Mouse (Mus musculus): Measurements from ENCODE around the gene Aebp1. TPM values are rescaled to one million over a fixed set of nuclear protein-coding genes. Genes with fewer than 3 reads are reported as not detected.
A peak's percentile ranks its signal among the peaks of the same experiment; 100 is the strongest.

Gene Aebp1
- polyA plus RNA-seq, 1 experiment from 2014 or later: 32.9 TPM

DNA sequence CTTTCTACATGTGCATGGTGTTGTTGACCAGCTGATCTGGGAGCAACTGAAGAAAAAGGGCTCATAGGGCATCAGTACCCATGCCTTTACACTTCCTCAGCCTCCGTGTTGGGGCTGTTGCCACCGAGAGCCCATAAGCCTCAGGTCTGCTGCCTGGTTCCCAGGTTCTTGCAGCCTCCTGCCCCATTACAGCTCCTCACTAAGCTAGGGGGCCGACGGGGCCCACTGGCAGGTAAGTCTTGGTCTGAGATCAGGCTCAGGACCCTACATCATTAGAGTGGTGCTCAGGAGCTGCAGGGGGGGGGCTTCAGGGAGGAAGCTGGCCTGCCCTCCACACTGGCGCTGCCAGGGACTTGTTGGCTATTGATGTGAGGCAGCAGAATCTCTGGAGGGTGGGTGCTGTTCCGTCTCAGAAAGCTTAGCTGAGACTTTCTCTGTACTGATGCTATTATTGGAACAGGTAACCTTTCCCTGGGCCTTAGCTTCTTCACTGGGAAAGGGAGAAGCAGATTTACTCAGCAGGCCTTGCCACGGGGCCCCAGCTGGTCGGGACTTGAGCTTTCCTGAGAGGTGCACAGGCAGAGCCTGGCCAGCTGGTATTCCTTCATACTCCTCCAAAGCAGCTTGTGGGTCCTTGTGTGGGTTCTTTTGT lies 5.1 kb upstream of the Aebp1 start:
- ATAC-seq (ENCODE audit: insufficient number of reproducible peaks, insufficient read depth, low FRiP score, low TSS enrichment, low read depth): no peak
- H3K4me2 ChIP-seq: no peak overlapping the region
- H3K4me3 ChIP-seq: no peak overlapping the region
- no peak overlapping the region for H3K9ac ChIP-seq
- H3K27ac ChIP-seq: peak overlapping the region; percentile 81
- 73% methylated on average over 8 of the region's 8 CpGs for WGBS
- peaks cover 21% of the 10 kb centered on the region for H3K27me3 ChIP-seq
- 0 out of 2 replicates have a peak, but pooled peaks cover 2% of the 10 kb centered on the region for H3K9me3 ChIP-seq
- no peaks in the 10 kb centered on the region for H3K36me3 ChIP-seq
- peaks cover 31% of the 10 kb centered on the region for H3K4me1 ChIP-seq

DNA sequence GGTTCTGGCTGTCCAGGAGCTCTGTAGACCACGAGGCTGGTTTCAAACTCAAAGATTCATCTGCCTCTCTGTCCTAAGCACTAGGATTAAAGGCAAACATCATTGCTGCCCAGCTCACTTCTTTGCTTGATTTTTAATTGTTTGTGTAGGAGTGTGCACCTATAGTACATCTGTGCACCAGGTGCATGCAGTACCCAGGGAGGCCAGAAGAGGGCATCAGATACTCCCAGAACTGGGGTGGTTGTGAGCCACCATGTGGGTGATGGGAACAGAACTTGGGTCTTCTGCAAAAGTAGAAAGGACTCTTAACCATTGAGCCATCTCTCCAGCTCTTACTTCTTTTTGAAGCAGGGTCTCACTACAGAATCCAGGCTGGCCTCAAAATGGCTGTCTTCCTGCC lies 3.0 kb upstream of the Aebp1 start:
- H3K36me3 ChIP-seq: 0 out of 2 replicates have a peak, but pooled peaks cover 2% of the 10 kb centered on the region
- no peak overlapping the region for H3K4me3 ChIP-seq
- H3K9me3 ChIP-seq: 0 out of 2 replicates have a peak, but pooled peaks cover 2% of the 10 kb centered on the region
- no peak overlapping the region for H3K9ac ChIP-seq
- H3K4me2 ChIP-seq: no peak overlapping the region
- no peak overlapping the region for H3K27ac ChIP-seq
- WGBS: 86% methylated on average over 1 of the region's 1 CpGs
- peaks cover 34% of the 10 kb centered on the region for H3K27me3 ChIP-seq
- H3K4me1 ChIP-seq: peaks cover 43% of the 10 kb centered on the region
- no peak for ATAC-seq (ENCODE audit: insufficient number of reproducible peaks, insufficient read depth, low FRiP score, low TSS enrichment, low read depth)

GRCm38 (mm10) chr11:5859883-5860550 lies 1.7 kb upstream of the Aebp1 start:
- Histone ChIP-seq H3K27me3 (peaks cover 34% of the 10 kb centered on the region), H3K36me3 (peaks cover 12% of the 10 kb centered on the region; the same call in 1 of the 2 replicates), H3K4me1 (peaks cover 43% of the 10 kb centered on the region), H3K4me2 (no peak overlapping the region), H3K9me3 (0 out of 2 replicates have a peak, but pooled peaks cover 2% of the 10 kb centered on the region), H3K9ac (no peak overlapping the region), H3K27ac (no peak overlapping the region), H3K4me3 (no peak overlapping the region)
- ATAC-seq (ENCODE audit: insufficient number of reproducible peaks, insufficient read depth, low FRiP score, low TSS enrichment, low read depth): no peak
- 83% methylated on average over 13 of the region's 13 CpGs for WGBS

DNA sequence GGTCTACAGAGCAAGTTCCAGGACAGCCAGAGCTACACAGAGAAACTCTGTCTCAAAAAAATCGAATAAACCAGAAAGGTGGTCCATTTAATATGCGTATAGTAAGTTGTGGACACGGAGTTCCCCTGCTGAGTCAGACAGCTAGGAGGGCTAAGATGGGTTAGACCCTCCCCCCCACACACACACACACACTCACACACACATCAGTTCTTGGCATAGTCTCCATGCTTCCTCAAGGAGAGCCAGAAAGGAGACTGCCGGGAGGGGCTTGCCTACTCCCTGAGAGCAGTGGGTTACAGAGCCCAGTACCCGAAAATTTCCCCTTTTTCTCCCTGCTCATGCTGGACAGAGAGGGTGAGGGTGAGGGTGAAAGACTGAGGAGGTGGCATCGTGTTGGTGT lies 1.1 kb upstream of the Aebp1 start:
- no peak for ATAC-seq (ENCODE audit: insufficient number of reproducible peaks, insufficient read depth, low FRiP score, low TSS enrichment, low read depth)
- H3K36me3 ChIP-seq: peaks cover 18% of the 10 kb centered on the region
- peaks cover 39% of the 10 kb centered on the region for H3K4me1 ChIP-seq
- peaks cover 34% of the 10 kb centered on the region for H3K27me3 ChIP-seq
- H3K9me3 ChIP-seq: 0 out of 2 replicates have a peak, but pooled peaks cover 2% of the 10 kb centered on the region
- H3K4me2 ChIP-seq: no peak overlapping the region
- 69% methylated on average over 6 of the region's 6 CpGs for WGBS
- no peak overlapping the region for H3K27ac ChIP-seq
- no peak overlapping the region for H3K9ac ChIP-seq
- H3K4me3 ChIP-seq: no peak overlapping the region

- H3K9me3 ChIP-seq: 0 out of 2 replicates have a peak, but pooled peaks cover 2% of the 10 kb centered on the region
- 21% methylated on average over 15 of the region's 15 CpGs for WGBS
- peaks cover 29% of the 10 kb centered on the region for H3K4me1 ChIP-seq
- H3K4me3 ChIP-seq: peak overlapping the region; percentile 53
- H3K9ac ChIP-seq: peak overlapping the region; percentile 77
- peaks cover 27% of the 10 kb centered on the region for H3K36me3 ChIP-seq
- H3K27ac ChIP-seq: 0 out of 2 replicates have a peak overlapping the region, but pooled peaks have one; percentile 22
- H3K27me3 ChIP-seq: peaks cover 34% of the 10 kb centered on the region
- H3K4me2 ChIP-seq: peak overlapping the region; percentile 86
- ATAC-seq (ENCODE audit: insufficient number of reproducible peaks, insufficient read depth, low FRiP score, low TSS enrichment, low read depth): no peak
These were observed 803 bp downstream of the Aebp1 start for GRCm38 (mm10) chr11:5862394-5863105.

DNA sequence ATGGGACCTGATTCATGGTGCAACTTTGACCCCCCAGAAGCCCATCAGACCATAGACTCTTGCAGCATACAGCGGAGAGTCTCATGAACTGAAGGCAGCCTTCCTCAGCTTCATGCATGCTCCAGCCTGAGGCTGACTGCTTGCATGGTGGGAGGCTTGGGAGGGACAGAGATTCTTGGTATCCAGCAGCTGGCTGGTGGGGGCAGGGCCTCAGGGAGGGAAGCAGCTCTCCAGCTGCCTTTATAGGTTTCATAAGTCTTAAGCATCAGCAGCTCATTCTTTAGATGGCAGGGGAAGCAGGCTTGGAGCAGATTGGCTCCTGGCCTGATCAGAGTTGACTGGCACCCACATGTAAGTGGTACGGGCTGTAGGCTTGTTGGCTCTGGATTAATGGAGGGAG lies 5.4 kb downstream of the Aebp1 start:
- Histone ChIP-seq H3K9me3 (no peaks in the 10 kb centered on the region), H3K36me3 (peaks cover 73% of the 10 kb centered on the region), H3K27me3 (0 out of 2 replicates have a peak, but pooled peaks cover 7% of the 10 kb centered on the region), H3K4me1 (peaks cover 12% of the 10 kb centered on the region), H3K4me2 (no peak overlapping the region), H3K4me3 (no peak overlapping the region), H3K9ac (no peak overlapping the region), H3K27ac (no peak overlapping the region)
- WGBS: 73% methylated on average over 2 of the region's 2 CpGs
- no peak for ATAC-seq (ENCODE audit: insufficient number of reproducible peaks, insufficient read depth, low FRiP score, low TSS enrichment, low read depth)

DNA sequence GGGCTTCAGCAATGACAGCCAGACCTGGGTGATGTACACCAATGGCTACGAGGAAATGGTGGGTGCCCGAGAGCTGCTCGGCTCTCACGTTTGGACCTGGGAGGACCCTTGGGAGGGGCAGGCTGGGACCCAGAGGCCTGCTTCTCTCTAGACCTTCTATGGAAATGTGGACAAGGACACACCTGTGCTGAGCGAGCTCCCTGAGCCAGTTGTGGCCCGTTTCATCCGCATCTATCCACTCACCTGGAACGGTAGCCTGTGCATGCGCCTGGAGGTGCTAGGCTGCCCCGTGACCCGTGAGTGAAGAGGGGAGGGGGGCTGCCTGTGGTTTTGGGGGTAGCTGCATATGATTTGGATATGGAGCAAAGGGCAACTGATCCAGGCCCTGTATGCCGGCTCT lies 6.6 kb downstream of the Aebp1 start:
- H3K9ac ChIP-seq: no peak overlapping the region
- no peak overlapping the region for H3K4me3 ChIP-seq
- no peak overlapping the region for H3K4me2 ChIP-seq
- peaks cover 85% of the 10 kb centered on the region for H3K36me3 ChIP-seq
- no peaks in the 10 kb centered on the region for H3K9me3 ChIP-seq
- no peak for ATAC-seq (ENCODE audit: insufficient number of reproducible peaks, insufficient read depth, low FRiP score, low TSS enrichment, low read depth)
- WGBS: 90% methylated on average over 12 of the region's 12 CpGs
- no peaks in the 10 kb centered on the region for H3K27me3 ChIP-seq
- peaks cover under 1% of the 10 kb centered on the region; the same call in 1 of the 2 replicates for H3K4me1 ChIP-seq
- H3K27ac ChIP-seq: no peak overlapping the region

GRCm38 (mm10) chr11:5869331-5869730 lies 7.6 kb downstream of the Aebp1 start:
- 95% methylated on average over 16 of the region's 16 CpGs for WGBS
- no peaks in the 10 kb centered on the region for H3K27me3 ChIP-seq
- no peak overlapping the region for H3K4me2 ChIP-seq
- H3K27ac ChIP-seq: no peak overlapping the region
- H3K9me3 ChIP-seq: no peaks in the 10 kb centered on the region
- H3K4me1 ChIP-seq: no peaks in the 10 kb centered on the region
- no peak overlapping the region for H3K4me3 ChIP-seq
- H3K36me3 ChIP-seq: peaks cover 89% of the 10 kb centered on the region
- no peak for ATAC-seq (ENCODE audit: insufficient number of reproducible peaks, insufficient read depth, low FRiP score, low TSS enrichment, low read depth)
- no peak overlapping the region for H3K9ac ChIP-seq

DNA sequence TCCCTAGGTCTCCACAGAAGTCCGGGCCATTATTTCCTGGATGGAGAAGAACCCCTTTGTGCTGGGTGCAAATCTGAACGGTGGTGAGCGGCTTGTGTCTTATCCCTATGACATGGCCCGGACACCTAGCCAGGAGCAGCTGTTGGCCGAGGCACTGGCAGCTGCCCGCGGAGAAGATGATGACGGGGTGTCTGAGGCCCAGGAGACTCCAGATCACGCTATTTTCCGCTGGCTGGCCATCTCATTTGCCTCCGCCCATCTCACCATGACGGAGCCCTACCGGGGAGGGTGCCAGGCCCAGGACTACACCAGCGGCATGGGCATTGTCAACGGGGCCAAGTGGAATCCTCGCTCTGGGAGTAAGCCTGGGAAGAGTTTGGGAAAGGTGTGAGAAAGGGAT lies 8.3 kb downstream of the Aebp1 start:
- 91% methylated on average over 16 of the region's 16 CpGs for WGBS
- H3K9me3 ChIP-seq: no peaks in the 10 kb centered on the region
- no peak overlapping the region for H3K4me2 ChIP-seq
- ATAC-seq (ENCODE audit: insufficient number of reproducible peaks, insufficient read depth, low FRiP score, low TSS enrichment, low read depth): no peak
- no peaks in the 10 kb centered on the region for H3K27me3 ChIP-seq
- peaks cover 89% of the 10 kb centered on the region for H3K36me3 ChIP-seq
- no peak overlapping the region for H3K9ac ChIP-seq
- H3K4me1 ChIP-seq: no peaks in the 10 kb centered on the region
- H3K4me3 ChIP-seq: no peak overlapping the region
- H3K27ac ChIP-seq: no peak overlapping the region

GRCm38 (mm10) chr11:5872707-5873106 lies 11.0 kb downstream of the Aebp1 start:
- H3K27me3 ChIP-seq: no peaks in the 10 kb centered on the region
- H3K36me3 ChIP-seq: peaks cover 89% of the 10 kb centered on the region
- H3K27ac ChIP-seq: no peak overlapping the region
- H3K4me2 ChIP-seq: no peak overlapping the region
- H3K4me1 ChIP-seq: peaks cover 16% of the 10 kb centered on the region
- 94% methylated on average over 11 of the region's 11 CpGs for WGBS
- no peak for ATAC-seq (ENCODE audit: insufficient number of reproducible peaks, insufficient read depth, low FRiP score, low TSS enrichment, low read depth)
- H3K9me3 ChIP-seq: no peaks in the 10 kb centered on the region
- H3K9ac ChIP-seq: no peak overlapping the region
- H3K4me3 ChIP-seq: no peak overlapping the region

GRCm38 (mm10) chr11:5873192-5873591 lies 11.4 kb downstream of the Aebp1 start:
- Histone ChIP-seq H3K9ac (no peak overlapping the region), H3K36me3 (peaks cover 84% of the 10 kb centered on the region), H3K27ac (no peak overlapping the region), H3K4me1 (peaks cover 16% of the 10 kb centered on the region), H3K4me3 (no peak overlapping the region), H3K9me3 (no peaks in the 10 kb centered on the region), H3K4me2 (no peak overlapping the region), H3K27me3 (no peaks in the 10 kb centered on the region)
- WGBS: 99% methylated on average over 9 of the region's 9 CpGs
- no peak for ATAC-seq (ENCODE audit: insufficient number of reproducible peaks, insufficient read depth, low FRiP score, low TSS enrichment, low read depth)

All from embryonic facial prominence, embryonic 13.5 days (tissue).